Mouse (Mus musculus) heart, embryonic 16.5 days (tissue): Measurements from ENCODE around the gene Plin3. TPM values are rescaled to one million over a fixed set of nuclear protein-coding genes. Genes with fewer than 3 reads are reported as not detected.
A peak's percentile ranks its signal among the peaks of the same experiment; 100 is the strongest.

Source experiments
- ATAC-seq: fragments of 200-750 bp; cut with Nextera tagmentation; replicated peaks from 2 replicates; pipeline ENCODE4 v1.8.0; 2017; ENCODE audit warnings: moderate number of reproducible peaks; ENCODE audit not compliant: insufficient read depth, low FRiP score; ENCODE audit errors: extremely low read depth
- H3K27ac ChIP-seq: fragments of 300-500 bp; sonication (generic); 2 replicates; pipeline ENCODE4 v1.5.1; 2014; ENCODE audit warnings: mild to moderate bottlenecking, low read length, control low read depth, moderate library complexity
- H3K27me3 ChIP-seq: fragments of 300-500 bp; sonication (generic); 2 replicates; pipeline ENCODE4 v1.6.1; 2014; ENCODE audit warnings: low read length, mixed read lengths; ENCODE audit not compliant: control insufficient read depth, insufficient read depth
- H3K36me3 ChIP-seq: fragments of 300-500 bp; sonication (generic); 2 replicates; pipeline ENCODE4 v1.6.1; 2014; ENCODE audit not compliant: control insufficient read depth, insufficient read depth
- H3K4me1 ChIP-seq: fragments of 300-500 bp; sonication (generic); 2 replicates; pipeline ENCODE4 v1.6.1; 2014; ENCODE audit warnings: low read length, mixed read lengths; ENCODE audit not compliant: control insufficient read depth, insufficient read depth
- H3K4me2 ChIP-seq: fragments of 300-500 bp; sonication (generic); 2 replicates; pipeline ENCODE4 v1.6.1; 2014; ENCODE audit warnings: low read depth, mild to moderate bottlenecking, control low read depth, low read length
- H3K4me3 ChIP-seq: fragments of 300-500 bp; sonication (generic); 2 replicates; pipeline ENCODE4 v1.5.1; 2014; ENCODE audit warnings: mild to moderate bottlenecking, control low read depth, low read length
- H3K9ac ChIP-seq: fragments of 300-500 bp; sonication (generic); 2 replicates; pipeline ENCODE4 v1.6.1; 2014; ENCODE audit warnings: low read length, control low read depth
- H3K9me3 ChIP-seq: fragments of 300-500 bp; sonication (generic); replicated peaks from 2 replicates; pipeline ENCODE4 v1.6.1; 2016; ENCODE audit warnings: low read length; ENCODE audit not compliant: control insufficient read depth
- WGBS: fragments of 180-500 bp; shearing (Covaris S2); extraction: QIAGEN DNeasy Blood & Tissue Kit; methylation state at CpG from one replicate; pipeline ENCODE4 v1.1.7; 2014; 5-methylcytosine and 5-hydroxymethylcytosine counted together
- polyA plus RNA-seq: library from polyadenylated mRNA; unstranded; fragments of >200 nt; fragmentation: Nextera tagmentation; extraction: Ambion mirVana; gene quantifications from 2 replicates; pipeline ENCODE4 v1.2.1, GENCODE M21; 2015

The Plin3 gene
- polyA plus RNA-seq, 1 experiment from 2014 or later, result 89.4 TPM

DNA sequence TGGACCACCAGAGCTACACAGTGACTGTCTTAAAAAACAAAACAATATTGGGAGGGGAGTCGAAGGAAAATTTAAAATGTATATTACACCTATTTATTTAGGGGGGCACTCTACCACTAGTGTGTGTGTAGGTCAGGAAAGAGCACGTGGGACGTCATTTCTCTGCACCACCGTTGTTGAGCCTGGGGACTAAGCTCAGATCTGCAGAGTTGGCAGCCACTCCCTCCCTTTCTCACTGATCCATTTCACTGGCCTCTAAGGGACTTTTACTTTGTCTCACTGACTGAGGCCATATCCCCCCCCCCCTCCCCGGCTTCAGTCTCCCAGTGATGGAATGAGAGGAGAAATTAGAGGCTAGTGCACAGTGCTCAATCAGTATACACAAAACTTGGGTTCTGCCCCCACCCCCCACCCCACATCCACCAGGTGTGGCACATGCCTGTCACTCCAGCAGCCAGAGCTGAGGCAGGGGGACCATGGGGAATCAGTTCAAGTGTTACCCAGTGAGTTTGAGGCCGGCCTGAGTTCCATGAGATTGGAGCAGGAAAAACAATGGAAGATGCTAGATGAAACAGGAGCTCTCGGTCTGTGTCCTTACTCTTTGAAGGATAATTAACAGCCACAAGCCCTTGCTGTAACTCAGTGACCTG lies 722 bp downstream of the Plin3 start:
- Histone ChIP-seq H3K9me3 (no peaks in the 10 kb centered on the region), H3K4me2 (no peak overlapping the region; the same call in 1 of the 2 replicates), H3K4me1 (peaks cover 26% of the 10 kb centered on the region), H3K27ac (peak overlapping the region; percentile 95), H3K36me3 (no peaks in the 10 kb centered on the region), H3K4me3 (no peak overlapping the region), H3K27me3 (no peaks in the 10 kb centered on the region), H3K9ac (peak overlapping the region; percentile 75)
- WGBS, result 76% methylated on average over 7 of the region's 7 CpGs
- no peak for ATAC-seq

DNA sequence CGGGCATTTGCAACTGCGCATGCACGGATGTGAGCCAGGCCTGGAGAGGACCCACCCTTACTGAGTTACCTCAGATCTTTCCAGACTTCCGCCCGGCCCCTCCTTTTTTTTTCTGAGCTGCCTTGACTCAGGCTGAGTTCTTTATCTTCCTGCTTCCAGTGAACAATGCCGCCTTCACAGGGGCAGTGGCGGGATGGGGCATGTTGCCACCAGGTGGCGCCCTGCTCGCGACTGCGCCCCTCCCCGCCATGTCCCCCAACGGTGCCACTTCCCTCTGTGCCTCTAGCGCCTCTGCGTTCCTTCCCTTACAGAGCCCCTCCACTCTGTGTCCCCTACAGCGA lies 1.5 kb downstream of the Plin3 start:
- H3K4me3 ChIP-seq, result peak overlapping the region; percentile 57
- H3K9ac ChIP-seq, result peak overlapping the region; percentile 75
- peaks cover 3% of the 10 kb centered on the region; the same call in 1 of the 2 replicates for H3K36me3 ChIP-seq
- no peaks in the 10 kb centered on the region for H3K27me3 ChIP-seq
- WGBS, result 1% methylated on average over 16 of the region's 16 CpGs
- ATAC-seq, result peak; percentile 75
- H3K4me2 ChIP-seq, result peak overlapping the region; percentile 90
- H3K27ac ChIP-seq, result peak overlapping the region; percentile 95
- H3K9me3 ChIP-seq, result no peaks in the 10 kb centered on the region
- H3K4me1 ChIP-seq, result peaks cover 26% of the 10 kb centered on the region

DNA sequence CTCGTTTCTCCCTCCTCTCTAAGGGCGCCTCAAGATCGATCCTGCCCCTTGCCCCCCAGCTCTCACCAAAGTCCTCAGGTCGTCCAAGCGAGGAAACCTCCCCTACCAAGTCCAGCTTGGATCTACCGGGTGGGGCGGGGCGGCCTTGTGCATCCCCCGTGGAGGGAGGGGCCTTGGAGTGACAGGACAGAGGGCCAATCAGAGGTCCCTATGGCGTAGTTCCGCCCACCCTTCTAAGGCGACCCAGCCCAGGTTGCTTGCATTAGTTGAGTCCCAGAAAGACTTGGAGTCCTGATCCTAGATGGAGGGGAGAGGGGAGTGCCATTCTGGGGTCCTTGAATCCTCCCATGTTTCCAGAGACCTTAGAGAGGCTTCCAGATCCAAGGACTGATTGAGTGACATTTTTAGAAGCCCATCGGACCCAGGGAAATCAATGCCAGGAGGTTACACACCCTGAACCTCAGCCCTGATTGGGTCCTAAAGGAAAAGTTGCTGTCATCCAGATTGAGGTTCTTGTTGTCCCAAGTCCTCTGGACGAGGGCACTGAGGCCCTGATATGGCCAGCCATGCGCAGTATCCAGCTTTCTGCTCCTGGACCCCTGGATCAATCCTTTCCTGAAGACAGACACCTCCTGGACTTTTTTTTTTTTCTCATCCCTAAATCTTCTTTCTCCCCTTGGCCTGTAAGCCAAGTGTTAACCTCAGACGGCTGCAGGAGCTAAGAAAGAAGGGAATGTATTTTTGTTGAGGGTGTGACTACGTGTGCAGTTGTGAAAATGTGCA lies 2.1 kb downstream of the Plin3 start:
- WGBS, result 3% methylated on average over 17 of the region's 17 CpGs
- H3K9ac ChIP-seq, result peak overlapping the region; percentile 86
- H3K36me3 ChIP-seq, result peaks cover 9% of the 10 kb centered on the region
- no peaks in the 10 kb centered on the region for H3K9me3 ChIP-seq
- H3K27ac ChIP-seq, result peak overlapping the region; percentile 95
- peak; percentile 87 for ATAC-seq
- H3K4me1 ChIP-seq, result peaks cover 26% of the 10 kb centered on the region
- peak overlapping the region; percentile 90 for H3K4me2 ChIP-seq
- H3K4me3 ChIP-seq, result peak overlapping the region; percentile 57
- no peaks in the 10 kb centered on the region for H3K27me3 ChIP-seq

DNA sequence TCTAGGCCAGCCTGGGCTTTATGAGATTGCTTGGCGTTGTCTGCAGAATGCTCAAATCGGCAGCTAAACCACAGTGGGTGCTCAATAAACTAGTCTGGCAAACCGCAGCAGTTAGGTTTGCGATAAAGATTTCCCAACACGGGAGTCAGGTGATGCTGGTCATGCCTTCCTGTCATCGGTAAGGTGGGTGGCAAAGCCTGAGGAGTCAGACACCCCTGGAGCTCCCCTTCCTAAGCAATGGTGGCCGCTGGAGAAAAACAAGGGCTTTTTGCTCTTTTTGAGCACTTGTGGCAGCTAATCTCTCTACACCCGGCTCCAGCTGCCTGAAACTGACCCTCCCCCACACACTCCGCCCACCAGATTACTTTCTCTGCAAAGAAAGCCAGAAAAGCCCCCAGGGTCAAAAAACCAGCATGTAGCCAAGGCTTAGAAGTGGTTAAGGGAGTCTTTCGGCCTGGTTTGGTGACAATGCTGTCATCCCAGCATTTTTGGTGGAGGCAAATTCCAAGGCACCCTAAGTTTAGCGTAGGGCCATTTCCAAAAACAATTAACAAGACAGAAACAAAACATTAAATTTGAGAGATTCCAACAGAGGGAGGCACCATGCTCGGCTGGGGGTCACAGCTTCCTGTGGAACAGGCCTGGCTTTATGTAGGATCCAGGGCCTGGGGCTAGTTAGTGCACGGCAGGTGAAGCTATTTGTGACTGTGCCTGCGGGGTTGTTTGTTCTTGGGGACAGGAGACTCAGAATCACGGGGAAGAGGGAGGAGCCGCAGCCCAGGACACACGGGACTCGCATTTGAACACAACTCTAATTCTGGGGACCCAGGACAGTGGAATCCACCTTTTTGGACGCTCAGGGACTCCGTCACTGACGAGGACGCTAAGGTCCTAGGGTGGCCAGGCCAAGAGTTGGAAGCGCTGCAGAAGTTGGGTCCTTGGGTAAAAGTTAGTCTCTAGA lies 3.0 kb downstream of the Plin3 start:
- peak; percentile 6; the same call in 1 of the 2 replicates for ATAC-seq
- H3K4me2 ChIP-seq, result peak overlapping the region; percentile 90
- no peaks in the 10 kb centered on the region for H3K9me3 ChIP-seq
- H3K4me3 ChIP-seq, result peak overlapping the region; percentile 57
- peaks cover 26% of the 10 kb centered on the region for H3K4me1 ChIP-seq
- H3K36me3 ChIP-seq, result peaks cover 18% of the 10 kb centered on the region
- H3K27ac ChIP-seq, result peak overlapping the region; percentile 95
- 3% methylated on average over 23 of the region's 23 CpGs for WGBS
- peak overlapping the region; percentile 86 for H3K9ac ChIP-seq
- no peaks in the 10 kb centered on the region for H3K27me3 ChIP-seq

DNA sequence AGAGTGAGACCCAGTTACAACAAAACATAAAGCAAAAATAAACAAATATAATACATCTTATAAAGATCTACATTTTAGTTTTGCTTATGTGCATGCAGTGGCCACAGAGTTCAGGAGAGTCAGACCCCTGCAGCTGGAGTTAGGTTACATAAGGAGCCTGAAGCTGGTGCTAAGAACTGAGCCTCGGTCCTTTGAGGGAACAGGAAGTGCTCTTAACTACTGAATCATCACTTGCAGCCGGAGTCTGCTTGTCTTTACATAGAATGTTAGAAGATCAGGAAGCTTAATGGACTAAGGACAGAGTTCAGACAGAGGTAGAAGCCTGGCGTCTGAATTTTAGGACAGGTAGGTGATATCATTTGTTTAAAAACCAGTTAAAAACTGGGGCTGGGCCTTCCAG lies 3.8 kb downstream of the Plin3 start:
- H3K36me3 ChIP-seq, result peaks cover 24% of the 10 kb centered on the region
- WGBS, result 40% methylated on average over 3 of the region's 3 CpGs
- H3K4me3 ChIP-seq, result peak overlapping the region; percentile 57
- peak overlapping the region; percentile 95 for H3K27ac ChIP-seq
- peak overlapping the region; percentile 90 for H3K4me2 ChIP-seq
- no peak for ATAC-seq
- H3K4me1 ChIP-seq, result peaks cover 26% of the 10 kb centered on the region
- H3K9ac ChIP-seq, result peak overlapping the region; percentile 86
- H3K9me3 ChIP-seq, result no peaks in the 10 kb centered on the region
- no peaks in the 10 kb centered on the region for H3K27me3 ChIP-seq

DNA sequence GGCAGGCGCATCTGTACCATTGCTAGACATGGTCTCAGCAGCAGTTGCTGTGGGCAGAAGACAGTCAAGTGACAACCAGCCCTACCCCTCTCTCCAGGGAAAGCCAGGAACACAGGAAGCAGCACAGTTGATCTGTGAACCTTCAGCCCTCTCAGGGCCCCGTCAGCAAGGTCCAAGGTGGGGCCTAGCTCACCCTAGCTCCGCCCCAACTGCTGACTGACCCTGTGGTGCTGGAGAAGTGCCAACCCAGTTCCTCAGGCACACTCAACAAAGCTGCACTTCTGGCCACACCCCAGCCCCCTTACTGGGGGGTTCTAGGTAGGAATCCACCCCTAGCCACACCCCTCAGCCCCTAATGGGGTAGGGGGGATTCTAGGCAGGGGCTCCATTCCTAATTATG lies 4.8 kb downstream of the Plin3 start:
- WGBS, result 36% methylated on average over 3 of the region's 3 CpGs
- H3K4me2 ChIP-seq, result peak overlapping the region; percentile 90
- H3K27me3 ChIP-seq, result no peaks in the 10 kb centered on the region
- no peaks in the 10 kb centered on the region for H3K9me3 ChIP-seq
- peaks cover 26% of the 10 kb centered on the region for H3K4me1 ChIP-seq
- H3K4me3 ChIP-seq, result peak overlapping the region; percentile 18; the same call in 1 of the 2 replicates
- peak overlapping the region; percentile 62 for H3K9ac ChIP-seq
- peaks cover 28% of the 10 kb centered on the region for H3K36me3 ChIP-seq
- H3K27ac ChIP-seq, result peak overlapping the region; percentile 95
- ATAC-seq, result 0 out of 2 replicates have a peak, but pooled peaks have one; percentile 10

DNA sequence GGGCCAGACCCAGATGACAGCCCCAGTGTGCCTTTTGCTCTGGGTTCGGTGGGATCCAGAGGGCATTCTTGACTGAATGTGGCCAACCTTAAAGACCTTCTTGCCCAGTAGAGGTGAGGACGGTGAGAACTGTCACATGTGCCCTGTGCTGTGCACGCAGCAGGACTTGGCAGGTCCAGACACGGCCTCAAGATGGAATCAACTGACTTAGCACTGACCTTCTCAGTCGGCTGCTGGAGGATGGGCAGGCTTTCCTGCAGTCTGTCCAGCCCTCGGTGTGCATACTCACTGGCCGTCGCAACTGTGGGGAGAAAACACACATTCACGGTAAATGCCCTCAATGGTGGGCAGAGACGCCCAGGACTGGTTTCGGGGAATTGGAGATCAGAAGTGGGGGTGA lies 6.7 kb downstream of the Plin3 start:
- Histone ChIP-seq H3K4me2 (no peak overlapping the region), H3K9ac (no peak overlapping the region), H3K4me3 (no peak overlapping the region), H3K27me3 (no peaks in the 10 kb centered on the region), H3K4me1 (peaks cover 23% of the 10 kb centered on the region), H3K27ac (no peak overlapping the region), H3K36me3 (peaks cover 33% of the 10 kb centered on the region), H3K9me3 (no peaks in the 10 kb centered on the region; the same call in 1 of the 2 replicates)
- WGBS, result 91% methylated on average over 11 of the region's 11 CpGs
- ATAC-seq, result no peak

DNA sequence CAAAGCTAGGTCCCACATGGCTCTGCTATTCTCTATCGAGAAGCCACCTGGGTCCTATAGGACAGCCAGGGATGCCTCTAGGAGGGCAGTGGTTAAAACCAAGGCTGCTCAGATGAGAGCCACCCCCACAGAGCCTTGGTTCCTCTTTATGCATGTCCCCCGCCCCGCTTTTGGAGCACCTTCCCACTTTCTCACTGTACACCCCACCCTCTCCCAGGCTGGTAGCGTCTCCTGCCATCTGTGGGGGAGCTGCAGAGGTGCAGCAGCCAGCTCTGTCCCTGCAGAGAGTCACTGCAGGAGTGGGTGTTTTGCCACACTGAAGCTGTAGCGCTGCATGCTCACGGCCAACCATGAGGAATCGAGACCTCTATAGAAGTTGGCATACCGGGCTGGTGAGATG lies 9.4 kb downstream of the Plin3 start:
- Histone ChIP-seq H3K9ac (no peak overlapping the region), H3K4me1 (peaks cover 13% of the 10 kb centered on the region), H3K4me2 (no peak overlapping the region), H3K4me3 (no peak overlapping the region), H3K9me3 (no peaks in the 10 kb centered on the region; the same call in 1 of the 2 replicates), H3K36me3 (peaks cover 41% of the 10 kb centered on the region), H3K27me3 (no peaks in the 10 kb centered on the region), H3K27ac (no peak overlapping the region)
- ATAC-seq, result no peak
- 89% methylated on average over 8 of the region's 8 CpGs for WGBS
